Mouse (Mus musculus) monocyte, adult 2 months (primary cell): ENCODE measurements around the gene Zfp651.

Source experiments
- DNase-seq, 2 experiments: peaks; one replicate each; pipeline ENCODE4 v3.0.0; 2022; ENCODE audit warnings: low spot score in 2 of 2, low read depth in 1 of 2

The Zfp651 gene

DNA sequence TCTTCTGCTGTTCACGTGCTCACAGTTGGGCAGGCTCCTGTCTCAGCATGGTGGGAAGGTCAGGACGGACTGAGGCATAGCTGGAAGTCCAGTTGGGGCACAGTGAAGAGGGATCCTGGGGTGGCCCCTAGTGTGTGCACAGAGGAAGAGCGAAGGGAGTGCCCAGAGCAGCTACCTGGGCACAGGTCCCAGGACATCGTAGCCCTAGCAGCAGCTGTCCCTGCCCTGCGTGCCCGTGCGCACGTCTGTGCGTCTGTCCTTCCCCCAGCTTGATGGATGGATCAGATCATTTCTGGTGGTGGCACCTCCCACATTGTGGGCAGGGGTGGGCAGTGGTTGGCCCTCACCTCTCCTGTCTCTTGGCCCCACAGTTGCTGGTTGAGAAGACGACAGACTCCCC, 3.1 kb downstream of the Zfp651 start:
- no peak for DNase-seq

DNA sequence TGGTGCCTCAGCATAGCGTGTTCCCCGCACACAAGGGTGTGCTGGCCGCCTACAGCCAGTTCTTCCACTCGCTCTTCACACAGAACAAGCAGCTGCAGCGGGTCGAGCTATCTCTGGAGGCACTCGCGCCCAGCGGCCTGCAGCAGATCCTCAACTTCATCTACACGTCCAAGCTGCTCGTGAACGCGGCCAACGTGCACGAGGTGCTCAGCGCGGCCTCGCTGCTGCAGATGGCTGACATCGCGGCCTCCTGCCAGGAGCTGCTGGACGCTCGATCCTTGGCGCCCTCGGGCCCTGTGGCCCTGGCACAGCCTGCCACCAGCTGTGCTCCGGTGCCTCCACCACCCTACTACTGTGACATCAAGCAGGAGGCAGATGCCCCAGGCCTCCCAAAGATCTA, 3.6 kb downstream of the Zfp651 start:
- DNase-seq = no peak

DNA sequence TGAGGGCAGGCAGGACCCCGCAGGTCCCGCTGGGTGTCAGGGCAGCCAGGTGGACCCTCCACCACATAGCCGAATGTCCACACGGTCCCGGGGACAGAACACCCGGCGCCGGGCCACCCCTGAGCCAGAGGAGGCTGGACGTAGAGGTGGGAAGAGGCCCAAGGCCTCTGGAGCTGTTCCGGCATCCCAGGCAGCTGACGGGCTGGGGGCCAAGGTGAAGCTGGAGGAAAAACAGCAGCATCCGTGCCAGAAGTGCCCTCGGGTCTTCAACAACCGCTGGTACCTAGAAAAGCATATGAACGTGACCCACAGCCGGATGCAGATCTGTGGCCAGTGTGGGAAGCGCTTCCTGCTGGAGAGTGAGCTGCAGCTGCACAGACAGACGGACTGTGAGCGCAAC, 4.6 kb downstream of the Zfp651 start:
- DNase-seq = no peak

DNA sequence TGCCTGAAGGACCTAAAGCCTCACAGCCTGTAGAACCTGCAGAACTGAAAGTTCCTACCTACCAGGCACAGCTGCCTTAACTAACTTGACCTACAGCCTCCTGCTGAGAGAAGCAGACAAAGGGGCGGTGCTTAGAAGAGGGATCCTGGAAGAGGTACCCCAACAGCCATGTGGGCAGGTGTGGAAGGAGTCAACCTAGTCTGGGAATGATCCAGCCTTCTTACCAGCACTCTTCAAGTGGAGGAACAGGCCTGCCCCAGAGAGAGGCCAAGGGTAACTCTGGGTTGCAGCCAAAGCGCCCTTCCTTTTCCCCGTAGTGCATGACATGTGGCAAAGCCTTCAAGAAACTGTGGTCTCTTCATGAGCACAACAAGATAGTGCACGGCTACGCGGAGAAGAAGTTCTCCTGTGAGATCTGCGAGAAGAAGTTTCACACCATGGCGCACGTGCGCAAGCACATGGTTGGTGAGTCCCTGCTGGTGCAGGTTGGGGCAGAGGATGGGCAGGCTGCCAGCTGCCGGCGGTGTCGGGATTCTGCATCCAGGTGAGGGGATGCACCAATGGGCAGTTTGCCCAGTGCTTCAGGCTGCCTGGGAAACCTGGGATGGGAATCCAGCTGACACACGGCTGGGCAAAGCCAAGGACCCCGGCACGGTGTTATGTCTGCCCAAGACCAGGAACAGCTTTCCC, 6.2 kb downstream of the Zfp651 start:
- DNase-seq = no peak

DNA sequence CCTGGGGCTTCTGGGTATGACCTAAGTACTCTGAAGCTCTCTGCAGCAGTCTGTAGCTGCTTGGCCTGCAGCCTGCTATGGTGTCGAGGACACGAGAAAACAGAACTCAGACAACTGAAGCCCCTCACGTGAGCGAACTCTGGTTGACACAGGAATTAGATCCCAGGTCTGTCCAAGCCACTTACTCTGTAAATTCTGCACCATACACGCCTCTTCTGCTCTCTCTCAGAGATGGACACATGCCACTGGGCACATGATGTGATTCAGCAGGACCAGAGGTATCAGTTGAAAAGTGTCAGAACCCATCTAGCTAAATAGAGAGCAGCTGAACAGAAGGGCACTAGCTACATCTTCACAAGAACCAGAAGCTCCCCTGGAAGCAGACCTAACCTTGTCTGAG, 13.3 kb downstream of the Zfp651 start:
- DNase-seq = no peak

DNA sequence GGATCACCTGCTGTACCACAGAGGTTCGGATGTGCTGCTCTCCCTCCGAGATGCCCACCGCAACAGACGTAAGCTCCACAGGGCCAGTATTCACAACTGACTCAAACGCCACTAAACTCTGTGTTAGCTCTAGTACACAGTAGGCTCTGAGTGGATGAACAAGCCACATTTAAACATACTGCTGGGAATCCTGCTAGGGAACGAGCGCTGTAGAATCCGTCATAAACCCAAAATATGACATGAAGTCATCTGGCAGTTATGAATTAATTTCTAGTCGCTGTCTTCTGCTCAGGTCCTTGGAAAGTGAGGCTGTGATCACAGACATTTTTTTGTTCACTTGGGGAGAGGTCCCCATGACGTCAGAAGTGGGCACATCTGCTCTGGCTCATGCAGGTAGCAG, 16.8 kb downstream of the Zfp651 start:
- no peak for DNase-seq

DNA sequence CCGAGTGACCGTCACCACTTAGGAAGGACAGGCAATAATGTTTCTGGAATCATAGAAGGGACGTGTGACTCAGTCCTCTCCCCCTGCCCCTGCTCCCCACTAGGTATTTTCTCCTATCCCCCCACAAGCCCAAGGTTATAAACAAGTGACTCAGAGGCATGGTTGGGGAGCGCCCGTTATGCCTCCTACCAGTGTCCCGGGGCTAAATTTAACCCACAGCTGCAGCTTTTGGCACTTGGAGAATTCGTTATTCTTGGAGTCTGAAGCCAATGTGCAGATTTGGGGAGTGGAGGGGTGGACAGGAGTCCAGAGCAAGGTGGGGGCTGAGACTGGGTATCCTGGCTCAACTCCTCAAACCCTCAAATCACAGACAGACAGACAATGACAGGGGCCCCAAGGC, 17.4 kb downstream of the Zfp651 start:
- DNase-seq = no peak

DNA sequence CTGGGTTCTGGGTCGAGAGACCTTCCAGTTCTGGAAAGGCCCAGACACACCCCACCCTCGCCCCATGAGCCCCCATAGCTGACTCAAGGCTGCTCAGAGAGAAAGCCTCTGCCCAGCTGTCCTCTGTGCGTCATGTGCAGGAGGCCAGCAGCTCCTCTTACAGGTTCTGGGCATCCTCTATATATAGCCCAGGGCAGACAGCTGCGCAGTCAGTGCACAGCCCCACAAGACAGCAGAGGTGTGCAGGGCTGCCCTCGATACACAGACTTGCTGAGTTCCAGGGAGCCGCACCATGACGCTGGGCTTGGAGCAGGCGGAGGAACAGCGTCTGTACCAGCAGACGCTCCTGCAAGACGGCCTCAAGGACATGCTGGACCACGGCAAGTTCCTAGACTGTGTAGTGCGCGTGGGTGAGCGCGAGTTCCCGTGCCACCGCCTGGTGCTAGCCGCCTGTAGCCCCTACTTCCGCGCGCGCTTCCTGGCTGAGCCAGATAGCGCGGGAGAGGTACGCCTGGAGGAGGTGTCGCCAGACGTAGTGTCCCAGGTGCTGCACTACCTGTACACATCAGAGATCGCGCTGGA, 18.4 kb downstream of the Zfp651 start, which contains the start of gene Klhl40:
Klhl40 (plus strand) TSS at position 124 of the 582 bp plus-strand sequence.
- DNase-seq = no peak

DNA sequence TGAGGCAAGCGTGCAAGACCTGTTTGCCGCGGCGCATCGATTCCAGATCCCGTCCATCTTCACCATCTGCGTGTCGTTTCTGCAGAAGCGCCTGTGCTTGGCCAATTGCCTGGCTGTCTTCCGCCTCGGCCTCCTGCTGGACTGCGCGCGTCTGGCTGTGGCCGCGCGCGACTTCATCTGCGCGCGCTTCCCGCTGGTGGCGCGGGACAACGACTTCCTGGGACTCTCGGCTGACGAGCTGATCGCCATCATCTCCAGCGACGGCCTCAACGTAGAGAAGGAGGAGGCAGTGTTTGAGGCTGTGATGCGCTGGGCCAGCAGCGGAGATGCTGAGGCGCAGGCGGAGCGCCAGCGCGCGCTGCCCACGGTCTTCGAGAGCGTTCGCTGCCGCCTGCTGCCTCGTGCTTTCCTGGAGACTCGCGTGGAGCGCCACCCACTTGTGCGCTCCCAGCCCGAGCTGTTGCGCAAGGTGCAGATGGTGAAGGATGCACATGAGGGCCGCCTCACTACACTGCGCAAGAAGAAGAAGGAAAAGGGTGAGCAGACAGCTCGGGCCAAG, 19.0 kb downstream of the Zfp651 start:
- no peak for DNase-seq

DNA sequence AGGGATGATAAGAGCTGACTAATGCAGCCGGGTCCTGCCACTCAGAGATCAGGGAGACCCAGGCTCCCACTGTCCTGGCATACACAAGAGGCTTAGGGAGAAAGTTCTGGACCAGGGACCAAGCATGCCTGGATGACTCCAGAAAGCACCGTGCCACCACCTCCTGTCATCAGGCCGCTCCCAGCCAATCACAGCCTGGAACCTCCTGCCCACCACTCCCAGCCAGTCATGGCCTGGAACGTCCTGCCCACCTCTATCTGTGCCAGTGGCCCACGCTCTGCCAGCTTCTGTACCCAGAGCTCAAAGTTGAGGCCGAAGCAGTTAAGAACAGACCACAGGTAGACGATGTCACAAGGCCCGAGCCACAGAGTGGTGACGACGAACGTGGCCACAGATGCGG, 25.7 kb downstream of the Zfp651 start:
- no peak for DNase-seq

DNA sequence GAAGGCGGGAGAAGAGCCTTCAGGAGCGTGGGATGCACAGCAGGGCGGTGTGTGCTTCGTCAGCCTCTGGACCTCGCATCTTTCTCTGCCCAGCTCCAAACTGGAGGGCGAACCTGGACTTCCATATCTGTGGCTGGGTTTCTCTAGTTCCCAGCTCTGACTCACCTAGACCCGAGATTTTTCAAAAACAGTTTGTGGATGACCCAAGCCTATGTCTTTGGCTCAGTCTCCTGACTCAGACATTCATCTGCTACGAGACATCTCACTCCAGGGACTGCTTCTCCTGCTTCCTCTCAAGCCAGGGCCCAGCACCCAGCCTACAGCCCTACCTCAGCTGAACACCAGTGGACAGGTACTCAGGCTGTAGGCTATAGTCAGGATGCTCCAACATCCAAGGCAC, 26.1 kb downstream of the Zfp651 start:
- no peak for DNase-seq

DNA sequence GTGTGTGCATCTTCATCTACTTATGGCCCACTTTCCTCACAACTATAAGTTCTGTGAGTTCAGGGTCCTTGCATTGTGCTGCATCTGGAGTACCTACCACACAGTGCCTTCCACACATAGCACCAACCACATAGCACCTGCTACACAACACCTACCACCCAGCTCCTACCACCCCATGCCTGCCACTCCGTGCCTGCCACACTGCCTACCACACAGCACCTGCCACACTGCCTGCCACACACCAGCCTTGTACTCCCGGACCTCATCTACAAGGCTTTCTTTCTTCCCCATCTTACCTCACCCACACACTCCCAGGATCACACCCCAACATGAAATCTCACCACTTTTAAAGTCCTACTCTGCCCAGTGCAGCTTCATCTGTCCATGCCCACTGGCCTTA, 27.2 kb downstream of the Zfp651 start:
- DNase-seq = no peak

DNA sequence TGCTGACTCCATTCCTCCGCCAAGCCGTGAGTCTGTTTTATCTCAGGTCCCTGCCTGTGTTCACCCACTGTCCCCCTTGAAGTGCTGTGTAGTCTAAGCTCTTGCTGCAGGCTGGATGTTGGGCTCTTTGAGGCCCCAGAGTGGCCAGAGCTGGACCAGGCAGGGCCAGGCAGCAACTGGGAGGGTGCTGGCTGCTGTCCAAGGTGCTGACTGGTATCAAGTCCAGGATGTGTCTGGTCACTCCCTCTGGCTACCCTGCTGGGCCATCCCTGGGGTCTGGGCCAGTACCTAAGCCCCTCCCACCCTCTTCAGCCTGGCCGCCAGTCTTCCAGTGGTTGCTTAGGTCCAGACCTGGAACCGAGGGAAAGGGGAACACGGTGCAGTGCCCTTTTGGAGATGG, 32.1 kb downstream of the Zfp651 start:
- DNase-seq = no peak

DNA sequence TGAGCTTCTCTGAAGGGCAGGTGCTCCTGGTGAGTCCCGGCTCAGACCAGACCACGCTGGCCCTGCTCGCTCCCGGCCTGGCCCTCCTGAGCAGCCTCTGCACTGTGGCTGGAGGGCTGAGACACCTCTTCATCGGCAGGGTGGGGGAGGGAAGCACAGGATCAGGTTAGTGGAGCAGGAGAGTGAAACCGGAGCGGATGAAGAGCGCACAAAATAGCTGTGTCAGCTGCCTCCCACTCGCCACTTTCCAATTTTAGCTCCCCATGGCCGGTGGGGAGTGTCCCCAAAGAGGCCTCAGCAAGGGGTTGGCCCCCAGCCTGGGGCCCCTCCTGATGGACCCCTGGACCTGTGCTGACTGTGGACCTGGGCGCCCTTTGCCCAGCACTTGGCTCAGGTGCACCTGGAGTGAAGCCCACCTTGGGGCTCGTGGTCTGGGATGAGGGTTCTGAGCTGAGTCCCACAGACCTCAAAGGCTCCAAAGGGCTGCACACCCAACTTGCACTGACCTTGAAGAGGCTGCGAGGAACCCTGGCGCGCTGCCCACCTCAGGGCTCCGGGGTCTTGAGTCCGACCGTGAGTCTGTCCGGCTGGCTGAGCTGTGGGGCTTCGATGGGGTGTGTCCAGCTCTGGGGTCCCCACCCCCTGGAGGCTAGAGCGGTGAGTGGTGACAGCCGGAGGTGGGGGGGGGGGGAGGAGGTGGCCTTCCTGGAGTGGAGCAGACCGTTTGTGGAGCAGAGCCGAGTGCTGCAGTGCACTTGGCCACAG, 32.8 kb downstream of the Zfp651 start, which contains the start of gene Hhatl:
Hhatl (minus strand) TSS at position 751 of the 765 bp plus-strand sequence.
- no peak for DNase-seq

DNA sequence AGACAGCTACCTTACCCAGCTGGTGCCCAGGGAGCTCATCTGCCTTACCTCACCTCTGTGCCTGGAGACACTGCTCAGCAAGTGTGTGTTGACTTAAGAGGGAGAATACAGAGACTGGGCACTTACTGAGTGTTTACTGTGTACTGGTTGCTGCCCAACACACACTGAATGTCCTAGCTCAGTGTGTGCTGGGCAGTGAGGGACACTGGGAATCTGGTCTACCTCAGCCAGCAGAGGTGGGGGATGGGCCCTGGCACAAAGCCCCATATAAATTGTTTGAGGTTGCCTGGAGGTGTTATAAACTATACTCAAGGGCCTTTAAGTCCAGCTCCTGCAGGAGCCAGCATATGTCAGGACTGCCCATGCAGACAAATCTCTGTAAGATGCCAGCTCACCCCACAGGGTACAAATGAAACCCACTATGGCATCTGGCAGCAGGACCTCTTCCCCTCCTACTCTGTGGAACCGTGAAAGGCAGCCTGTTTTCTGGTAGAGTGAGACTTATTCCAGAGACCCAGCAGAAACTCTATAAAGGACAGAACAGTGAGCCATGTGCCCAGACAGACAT, 35.9 kb downstream of the Zfp651 start:
- DNase-seq = no peak

DNA sequence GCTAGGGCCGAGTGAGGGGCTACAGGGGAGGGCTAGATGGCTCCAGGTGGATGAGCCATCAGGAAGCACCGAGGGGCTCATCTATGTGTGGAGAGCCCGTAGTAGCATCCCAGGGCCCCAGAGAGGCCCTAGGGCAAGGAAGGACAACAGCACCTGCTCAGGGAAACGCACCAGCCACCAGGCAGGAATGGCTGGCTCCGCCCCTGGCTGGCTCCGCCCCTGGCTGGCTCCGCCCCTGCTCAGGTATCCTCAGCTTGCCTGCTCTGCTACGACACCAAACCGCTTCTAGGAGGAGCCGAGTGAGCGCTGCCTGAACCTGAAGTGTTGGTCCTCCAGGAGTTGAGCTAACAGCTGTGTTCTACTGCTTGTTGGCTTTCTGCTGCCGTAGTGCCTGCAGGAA, 38.6 kb downstream of the Zfp651 start:
- no peak for DNase-seq

DNA sequence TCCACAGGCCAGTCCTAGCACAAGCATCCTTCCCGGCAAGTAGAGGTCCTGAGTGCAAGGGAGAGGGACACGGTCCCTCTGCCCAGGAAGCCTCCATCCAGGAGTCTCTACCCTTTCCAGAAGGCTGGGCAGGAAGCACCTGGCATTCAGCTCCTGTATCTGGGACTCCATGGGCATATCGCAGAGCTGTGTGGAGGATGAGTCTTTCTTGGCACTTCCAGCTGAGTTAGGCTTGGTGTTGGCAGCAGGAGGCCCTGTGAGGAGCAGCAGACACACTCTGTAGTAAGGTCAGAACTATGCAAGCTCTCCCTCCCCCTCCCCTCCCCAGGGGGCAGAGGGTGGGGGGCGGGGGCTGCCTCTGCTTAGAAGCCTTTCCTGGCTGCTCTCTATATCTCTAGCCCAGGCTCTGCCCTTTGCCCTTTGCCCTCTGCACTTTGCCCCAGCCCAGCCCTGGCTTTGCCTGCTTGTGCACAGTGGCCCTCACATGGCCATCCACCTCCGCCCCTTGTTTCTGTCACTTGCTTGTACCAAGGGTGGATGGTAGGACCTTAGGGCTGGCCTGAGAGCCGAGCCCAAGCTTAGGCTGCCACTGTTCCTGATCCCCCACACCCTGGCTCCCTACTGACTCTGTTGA, 39.9 kb downstream of the Zfp651 start:
- DNase-seq = no peak

DNA sequence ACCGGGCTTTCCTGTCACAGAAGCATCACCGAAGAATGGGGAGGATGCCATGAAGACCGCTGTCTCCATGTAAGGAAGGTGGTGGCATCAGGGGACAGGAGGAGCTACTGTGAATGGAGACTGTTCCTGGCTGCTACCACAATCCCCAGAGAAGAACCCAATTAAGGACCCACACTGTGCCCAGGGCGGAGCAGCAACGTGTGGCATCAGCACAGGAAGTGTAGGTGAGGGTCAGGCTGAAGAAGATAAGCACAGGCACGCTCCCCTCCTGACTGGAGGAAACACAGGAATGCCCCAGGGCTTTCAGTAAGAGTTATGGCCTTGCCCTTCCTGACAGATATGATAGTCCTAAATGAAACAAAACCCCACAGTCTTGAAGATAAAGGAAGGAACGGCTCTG, 43.6 kb downstream of the Zfp651 start:
- no peak for DNase-seq

DNA sequence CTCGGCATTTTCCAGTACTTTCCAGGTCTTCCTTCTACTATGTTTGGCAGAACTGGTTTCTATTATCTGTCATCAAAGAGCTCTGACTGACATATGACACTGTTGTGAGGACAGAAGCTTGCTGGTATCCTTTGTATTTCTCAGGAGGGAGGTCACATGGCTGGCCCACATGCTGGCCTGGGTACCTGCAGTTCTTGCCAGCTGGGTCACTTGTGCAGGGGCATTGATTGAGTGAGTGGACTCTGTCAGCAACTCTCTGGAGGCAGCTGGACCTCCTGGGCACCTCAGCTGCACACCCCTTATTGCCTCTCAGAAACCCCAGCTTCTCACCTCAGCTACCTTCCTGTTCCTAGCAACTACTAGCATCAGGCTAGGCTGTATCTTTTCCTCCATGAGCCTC, 48.4 kb downstream of the Zfp651 start:
- no peak for DNase-seq

DNA sequence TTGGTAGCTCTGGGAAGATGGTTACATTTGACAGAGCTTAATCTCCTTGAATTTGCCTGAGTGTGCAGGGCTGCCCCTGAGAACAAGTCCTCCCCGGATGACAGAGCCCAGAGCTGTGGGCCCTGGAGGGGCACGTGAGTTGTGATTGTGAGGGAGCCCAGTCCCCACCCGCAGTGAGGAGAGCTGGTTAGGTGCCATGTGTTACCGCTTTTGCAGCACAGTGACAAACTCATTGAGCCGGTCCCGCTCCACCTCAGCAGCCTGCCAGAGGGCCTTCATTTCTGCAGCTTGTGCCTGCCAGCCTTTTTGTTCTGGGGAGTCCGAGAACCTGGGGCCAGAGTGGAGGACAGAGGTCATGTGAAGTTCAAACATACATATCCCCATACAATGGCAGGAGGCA, 48.8 kb downstream of the Zfp651 start:
- DNase-seq = no peak

DNA sequence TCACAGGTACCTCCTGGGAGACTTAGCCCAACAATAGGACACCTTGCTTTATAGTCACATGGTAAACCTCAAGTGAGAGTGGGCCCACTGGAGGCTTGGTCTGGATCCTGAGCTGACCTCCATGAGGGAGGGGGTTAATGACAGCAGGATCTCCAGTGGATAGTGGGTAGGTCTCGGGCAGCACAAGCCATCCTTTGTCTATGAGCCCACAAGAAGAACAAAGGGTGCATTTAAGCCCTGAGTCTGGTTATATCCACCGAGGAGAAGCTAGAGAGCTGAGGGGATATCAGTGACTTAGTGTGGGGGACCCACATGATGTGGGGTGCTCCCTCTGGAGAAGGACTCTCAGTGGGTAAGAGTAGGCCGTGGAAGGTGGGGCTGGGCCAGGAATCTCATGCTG, 49.4 kb downstream of the Zfp651 start:
- DNase-seq = no peak
